Mouse (Mus musculus) left cerebral cortex, postnatal 36 days (tissue): ENCODE data around the gene Pde5a. TPM values are rescaled to one million over a fixed set of nuclear protein-coding genes. Genes with fewer than 3 reads are reported as not detected.

ENCODE experiments used
- DNase-seq, 2 experiments: peaks; one replicate each; pipeline ENCODE4 v3.0.0; 2021 to 2022; ENCODE audit warnings: low spot score in 2 of 2, mixed read lengths in 1 of 2
- intact Hi-C: fragments of 180-260 bp; cut with DNase I; formaldehyde crosslinking; loops from one replicate; pipeline ENCODE4 v1.15.1; 2025
- total RNA-seq, 2 experiments: library from RNA; stranded (reverse); gene quantifications; 2 replicates each; pipeline ENCODE4 v1.2.3; 2021

Gene Pde5a
- total RNA-seq, 2 experiments from 2014 or later, result 10.0 to 17.3 TPM

DNA sequence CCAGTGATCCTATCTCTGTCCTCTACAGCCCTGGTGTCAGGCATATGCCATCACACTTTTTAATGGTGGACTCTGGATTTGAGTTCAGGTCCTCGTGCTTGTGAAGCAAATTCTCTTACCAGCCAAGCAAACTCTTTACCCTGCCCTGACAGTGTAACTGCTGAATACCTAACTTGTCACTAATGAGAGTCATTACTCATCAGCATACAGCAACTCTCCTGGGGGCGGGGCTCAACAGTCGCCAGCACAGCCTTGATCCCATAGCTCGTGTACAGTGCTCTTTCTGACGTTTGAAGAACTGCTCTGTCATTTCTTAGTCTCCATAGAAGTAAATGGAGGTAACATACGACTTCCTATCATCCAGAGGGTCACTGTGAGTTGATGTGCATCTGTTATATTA is 169.5 kb downstream of the Pde5a start:
- intact Hi-C loops, result no loop called here
- no peak for DNase-seq

DNA sequence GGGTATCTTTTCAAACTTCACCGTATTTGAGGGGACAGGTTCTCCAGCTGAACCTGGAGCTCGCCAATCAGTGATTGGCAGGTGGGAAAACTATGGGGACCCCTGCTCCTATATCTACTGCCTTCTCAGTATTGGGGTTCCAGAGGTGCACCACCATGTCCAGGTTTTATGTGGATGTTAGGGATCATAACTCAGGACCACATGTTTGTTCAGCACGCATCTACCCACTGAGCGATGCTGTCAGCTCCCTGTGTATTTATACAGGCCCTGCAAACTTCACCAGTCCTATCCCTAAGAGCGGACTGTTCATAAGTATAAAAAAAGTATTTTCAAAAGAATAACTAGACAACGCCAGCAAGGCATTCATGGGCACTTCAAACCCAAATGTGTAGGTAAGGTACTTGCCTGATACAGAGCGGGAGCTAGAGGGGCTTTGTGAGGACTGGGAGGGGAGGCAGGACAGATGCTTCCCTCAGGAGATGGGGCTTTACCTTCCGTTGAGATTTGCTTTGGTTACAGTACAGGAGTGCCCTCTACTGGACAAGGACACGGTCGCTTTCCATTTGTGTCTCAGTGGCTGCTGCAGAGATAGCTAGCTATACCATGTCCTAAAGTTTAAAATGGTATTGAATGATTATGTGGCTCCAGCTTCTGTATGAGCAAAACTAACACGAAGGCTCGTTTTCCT is 175.1 kb downstream of the Pde5a start:
- intact Hi-C loops, result loop anchor here (2.0 to 10.0 kb wide), 2 partner anchors 119 to 255 kb away; no protein-coding TSS in a partner anchor
- peak; percentile 24 to 25 for DNase-seq

DNA sequence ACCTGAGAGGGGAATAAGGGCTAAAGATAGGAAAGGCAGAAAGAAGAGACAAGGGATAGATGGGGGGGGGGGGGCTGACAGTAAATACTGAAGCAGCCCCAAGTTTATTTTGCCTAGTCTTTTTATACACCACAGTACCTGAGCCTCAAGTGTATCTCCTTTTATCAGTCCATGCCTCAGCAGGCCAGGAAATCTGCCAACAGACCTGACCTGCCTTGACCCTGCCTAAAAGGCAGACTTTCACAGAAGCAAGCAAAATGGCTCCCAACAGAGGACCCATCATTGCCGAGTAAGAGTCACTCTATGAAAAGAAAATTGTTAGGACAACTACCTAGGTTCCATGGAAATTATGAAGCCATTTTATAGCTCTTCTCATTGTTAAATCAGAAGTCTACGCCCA is 179.1 kb downstream of the Pde5a start:
- no peak for DNase-seq
- intact Hi-C loops, result loop anchor here (10.0 kb wide), 1 partner anchor 123 kb away; no protein-coding TSS in a partner anchor

Other genes starting within 250 kb of the Pde5a start
- 100 to 1,000 TPM in 1 of 2 experiments, 10 to 100 TPM in 1; 82.7 to 117 TPM for gene Fnbp1l, start 109.2 kb upstream of the Pde5a start, total RNA-seq
- not detected for gene Fabp2, start 166.1 kb downstream of the Pde5a start, total RNA-seq
- not detected for gene Gm10959, start 190.4 kb downstream of the Pde5a start, total RNA-seq
- 10 to 100 TPM; 56.6 to 67.5 TPM for gene 1810037I17Rik, start 195.3 kb downstream of the Pde5a start, total RNA-seq